Mouse (Mus musculus): ENCODE data around the gene Tmem164. TPM values are rescaled to one million over a fixed set of nuclear protein-coding genes. Genes with fewer than 3 reads are reported as not detected.
A peak's percentile ranks its signal among the peaks of the same experiment; 100 is the strongest.

Tmem164 gene
- total and polyA plus RNA-seq, 2 experiments from 2014 or later, result 15.8 to 38.2 TPM

DNA sequence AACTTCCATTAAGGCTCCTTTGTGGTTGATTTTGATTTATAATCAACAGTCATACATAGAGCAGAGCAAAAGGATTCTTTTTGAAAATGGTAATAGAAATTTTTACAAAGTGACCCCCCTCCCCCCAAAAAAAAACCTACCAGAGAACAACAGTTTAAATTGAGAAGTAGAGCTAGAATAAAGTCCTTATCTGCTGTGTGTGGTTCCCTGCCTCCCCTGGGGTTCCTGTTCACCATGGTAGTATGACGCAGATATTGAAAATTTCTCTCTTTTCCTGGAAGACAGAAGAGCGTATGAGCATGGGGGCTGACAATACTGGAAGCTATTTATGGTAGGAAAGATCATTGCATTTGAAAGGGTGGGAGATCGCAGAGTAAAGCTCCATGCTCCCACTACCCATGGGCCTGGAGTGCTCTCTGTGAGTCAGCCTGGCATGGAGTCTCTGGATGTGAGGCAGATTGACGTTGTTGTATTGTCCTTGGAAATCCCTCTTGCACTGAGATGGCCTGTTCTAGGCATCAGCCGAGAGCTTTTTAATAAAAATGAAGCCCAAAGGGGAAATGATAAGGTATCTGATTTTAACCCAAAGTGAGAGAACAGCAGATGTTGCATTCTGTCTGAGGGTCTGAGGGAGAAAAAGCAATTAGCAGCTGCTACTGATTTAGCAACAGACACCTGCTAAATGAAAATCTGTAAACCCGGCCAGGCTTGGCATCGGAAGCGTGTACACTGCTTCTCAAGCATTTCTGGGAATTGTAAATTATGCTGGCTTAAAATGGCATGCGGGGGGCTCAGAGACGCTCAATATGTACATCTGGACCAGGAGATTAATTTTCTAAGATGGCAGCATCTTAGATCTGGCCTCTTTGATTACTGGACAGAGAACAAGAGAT lies 105.2 kb downstream of the Tmem164 start:
- no peak overlapping the region for H3K4me3 ChIP-seq (ENCODE audit: low read depth, low read length)
- WGBS, result 54% methylated on average over 10 of the region's 10 CpGs
- DNase-seq (ENCODE audit: low spot score), result peak; percentile 51

DNA sequence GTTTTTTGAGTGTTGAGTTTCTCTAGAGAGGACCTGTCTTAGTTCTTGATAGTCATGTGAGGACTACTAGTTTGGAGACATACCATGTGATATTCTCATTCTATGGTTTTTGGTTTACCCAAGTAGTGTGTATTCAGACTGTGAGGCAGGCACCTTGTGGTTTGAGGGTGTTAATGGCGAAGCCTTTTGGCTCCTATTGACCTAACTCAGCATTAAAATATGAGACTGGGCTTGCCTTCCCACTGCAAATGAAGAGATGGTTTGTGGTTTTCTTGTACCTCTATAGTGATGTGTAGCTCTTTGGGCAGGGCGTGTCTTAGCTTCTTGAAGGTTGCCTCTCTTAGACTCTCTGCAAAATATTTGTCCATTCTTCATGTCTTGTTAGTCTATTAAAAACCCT lies 111.0 kb downstream of the Tmem164 start:
- Histone ChIP-seq H3K9me3 (ENCODE audit: low read length) (no peaks in the 10 kb centered on the region), H3K27ac (ENCODE audit: low read depth, low read length) (no peak overlapping the region), H3K4me1 (ENCODE audit: insufficient read depth, low read length) (no peaks in the 10 kb centered on the region), H3K36me3 (ENCODE audit: insufficient read depth, low read length) (no peaks in the 10 kb centered on the region), H3K4me2 (ENCODE audit: low read depth, low read length, poor library complexity, severe bottlenecking) (no peak overlapping the region), H3K4me3 (ENCODE audit: low read depth, low read length) (no peak overlapping the region), H3K27me3 (ENCODE audit: insufficient read depth, low read length) (no peaks in the 10 kb centered on the region), H3K9ac (replicated peaks; ENCODE audit: low read length, poor library complexity, severe bottlenecking) (no peak overlapping the region)
- DNase-seq (ENCODE audit: low spot score), result no peak
- ATAC-seq (ENCODE audit: low FRiP score), result no peak
- no peak for TF ChIP-seq CTCF (IDR thresholded peaks at IDR 0.05)
- WGBS, result 92% methylated on average over 2 of the region's 2 CpGs

More for the DNA sequence above, 105.2 kb downstream of the Tmem164 start:
- no peak for TF ChIP-seq CTCF (IDR thresholded peaks at IDR 0.05)
- H3K27me3 ChIP-seq (ENCODE audit: insufficient read depth, low read length), result no peaks in the 10 kb centered on the region
- H3K9me3 ChIP-seq (ENCODE audit: low read length), result no peaks in the 10 kb centered on the region
- no peak overlapping the region for H3K9ac ChIP-seq (replicated peaks; ENCODE audit: low read length, poor library complexity, severe bottlenecking)
- ATAC-seq (ENCODE audit: low FRiP score), result no peak
- H3K4me2 ChIP-seq (ENCODE audit: low read depth, low read length, poor library complexity, severe bottlenecking), result no peak overlapping the region
- no peak overlapping the region for H3K27ac ChIP-seq (ENCODE audit: low read depth, low read length)
- no peaks in the 10 kb centered on the region for H3K36me3 ChIP-seq (ENCODE audit: insufficient read depth, low read length)
- H3K4me1 ChIP-seq (ENCODE audit: insufficient read depth, low read length), result no peaks in the 10 kb centered on the region

DNA sequence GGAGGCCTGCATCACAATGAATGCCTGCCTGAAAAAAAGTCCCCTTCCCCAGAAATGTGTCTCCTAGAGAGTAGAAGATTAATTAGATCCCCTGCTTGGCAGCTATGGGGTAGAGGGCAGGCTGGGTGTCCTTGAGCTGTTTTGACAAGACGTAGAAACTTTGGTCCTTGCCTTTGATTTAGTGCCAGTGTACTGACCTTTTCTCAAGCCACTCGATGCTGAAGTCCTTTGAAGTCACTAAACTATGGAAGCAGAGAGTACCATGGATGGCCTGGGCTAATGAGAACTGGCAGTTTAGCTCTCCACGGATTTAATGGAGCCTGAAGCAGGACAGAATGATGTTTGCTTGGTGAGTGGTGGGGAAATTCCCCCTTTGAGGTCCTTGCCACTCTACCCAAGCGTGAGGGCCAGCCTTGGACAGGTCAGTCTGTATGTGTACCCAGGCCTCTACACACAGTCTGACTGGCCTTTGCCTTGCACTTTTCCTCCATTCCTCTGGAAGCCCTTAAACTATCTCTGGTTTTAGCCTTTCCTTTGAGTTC lies 112.9 kb downstream of the Tmem164 start:
- 54% methylated on average over 4 of the region's 4 CpGs for WGBS
- H3K4me1 ChIP-seq (ENCODE audit: insufficient read depth, low read length), result no peaks in the 10 kb centered on the region
- no peak overlapping the region for H3K4me2 ChIP-seq (ENCODE audit: low read depth, low read length, poor library complexity, severe bottlenecking)
- ATAC-seq (ENCODE audit: low FRiP score) (no peak), DNase-seq (ENCODE audit: low spot score) (peak; percentile 6)
- no peaks in the 10 kb centered on the region for H3K27me3 ChIP-seq (ENCODE audit: insufficient read depth, low read length)
- no peaks in the 10 kb centered on the region for H3K9me3 ChIP-seq (ENCODE audit: low read length)
- no peak for TF ChIP-seq CTCF (IDR thresholded peaks at IDR 0.05)
- H3K9ac ChIP-seq (replicated peaks; ENCODE audit: low read length, poor library complexity, severe bottlenecking), result no peak overlapping the region
- H3K4me3 ChIP-seq (ENCODE audit: low read depth, low read length), result no peak overlapping the region
- H3K27ac ChIP-seq (ENCODE audit: low read depth, low read length), result no peak overlapping the region
- no peaks in the 10 kb centered on the region for H3K36me3 ChIP-seq (ENCODE audit: insufficient read depth, low read length)

GRCm38 (mm10) chrX:142804596-142804995 lies 123.4 kb downstream of the Tmem164 start:
- no peak overlapping the region for H3K4me3 ChIP-seq (ENCODE audit: low read depth, low read length)
- DNase-seq (ENCODE audit: low spot score) (peak; percentile 81), ATAC-seq (ENCODE audit: low FRiP score) (no peak)
- 84% methylated on average over 3 of the region's 3 CpGs for WGBS
- no peaks in the 10 kb centered on the region for H3K27me3 ChIP-seq (ENCODE audit: insufficient read depth, low read length)
- TF ChIP-seq CTCF (IDR thresholded peaks at IDR 0.05), result no peak
- no peaks in the 10 kb centered on the region for H3K4me1 ChIP-seq (ENCODE audit: insufficient read depth, low read length)
- H3K36me3 ChIP-seq (ENCODE audit: insufficient read depth, low read length), result no peaks in the 10 kb centered on the region
- H3K9me3 ChIP-seq (ENCODE audit: low read length), result no peaks in the 10 kb centered on the region
- H3K4me2 ChIP-seq (ENCODE audit: low read depth, low read length, poor library complexity, severe bottlenecking), result no peak overlapping the region
- no peak overlapping the region for H3K9ac ChIP-seq (replicated peaks; ENCODE audit: low read length, poor library complexity, severe bottlenecking)
- H3K27ac ChIP-seq (ENCODE audit: low read depth, low read length), result no peak overlapping the region

- ATAC-seq (ENCODE audit: low FRiP score) (no peak), DNase-seq (ENCODE audit: low spot score) (no peak)
- no peak overlapping the region for H3K9ac ChIP-seq (replicated peaks; ENCODE audit: low read length, poor library complexity, severe bottlenecking)
- H3K9me3 ChIP-seq (ENCODE audit: low read length), result no peaks in the 10 kb centered on the region
- H3K27me3 ChIP-seq (ENCODE audit: insufficient read depth, low read length), result no peaks in the 10 kb centered on the region
- H3K36me3 ChIP-seq (ENCODE audit: insufficient read depth, low read length), result no peaks in the 10 kb centered on the region
- no peak overlapping the region for H3K27ac ChIP-seq (ENCODE audit: low read depth, low read length)
- TF ChIP-seq CTCF (IDR thresholded peaks at IDR 0.05), result no peak
- H3K4me2 ChIP-seq (ENCODE audit: low read depth, low read length, poor library complexity, severe bottlenecking), result no peak overlapping the region
- 80% methylated on average over 6 of the region's 6 CpGs for WGBS
- no peak overlapping the region for H3K4me3 ChIP-seq (ENCODE audit: low read depth, low read length)
- no peaks in the 10 kb centered on the region for H3K4me1 ChIP-seq (ENCODE audit: insufficient read depth, low read length)
These were observed 124.9 kb downstream of the Tmem164 start for GRCm38 (mm10) chrX:142806126-142806525.

GRCm38 (mm10) chrX:142806620-142807061 lies 125.4 kb downstream of the Tmem164 start:
- Histone ChIP-seq H3K9me3 (ENCODE audit: low read length) (no peaks in the 10 kb centered on the region), H3K4me1 (ENCODE audit: insufficient read depth, low read length) (no peaks in the 10 kb centered on the region), H3K27me3 (ENCODE audit: insufficient read depth, low read length) (no peaks in the 10 kb centered on the region), H3K9ac (replicated peaks; ENCODE audit: low read length, poor library complexity, severe bottlenecking) (no peak overlapping the region), H3K36me3 (ENCODE audit: insufficient read depth, low read length) (no peaks in the 10 kb centered on the region), H3K4me2 (ENCODE audit: low read depth, low read length, poor library complexity, severe bottlenecking) (no peak overlapping the region), H3K4me3 (ENCODE audit: low read depth, low read length) (no peak overlapping the region), H3K27ac (ENCODE audit: low read depth, low read length) (no peak overlapping the region)
- no peak for ATAC-seq (ENCODE audit: low FRiP score)
- DNase-seq (ENCODE audit: low spot score), result peak; percentile 56
- WGBS, result 28% methylated on average over 10 of the region's 10 CpGs
- peak; percentile 56 for TF ChIP-seq CTCF (IDR thresholded peaks at IDR 0.05)

Measured in midbrain, postnatal 0 days (tissue).